Mouse (Mus musculus) stomach, postnatal 0 days (tissue): ENCODE measurements around the gene Ube2h.

Experiments
- CTCF ChIP-seq: IDR thresholded peaks from 2 replicates; pipeline ENCODE4 v1.5.1; 2016; ENCODE audit warnings: antibody characterized with exemption, low read depth, mild to moderate bottlenecking, moderate library complexity
- EP300 ChIP-seq: optimal IDR thresholded peaks from 2 replicates; pipeline ENCODE3; 2016; ENCODE audit warnings: antibody characterized with exemption

DNA sequence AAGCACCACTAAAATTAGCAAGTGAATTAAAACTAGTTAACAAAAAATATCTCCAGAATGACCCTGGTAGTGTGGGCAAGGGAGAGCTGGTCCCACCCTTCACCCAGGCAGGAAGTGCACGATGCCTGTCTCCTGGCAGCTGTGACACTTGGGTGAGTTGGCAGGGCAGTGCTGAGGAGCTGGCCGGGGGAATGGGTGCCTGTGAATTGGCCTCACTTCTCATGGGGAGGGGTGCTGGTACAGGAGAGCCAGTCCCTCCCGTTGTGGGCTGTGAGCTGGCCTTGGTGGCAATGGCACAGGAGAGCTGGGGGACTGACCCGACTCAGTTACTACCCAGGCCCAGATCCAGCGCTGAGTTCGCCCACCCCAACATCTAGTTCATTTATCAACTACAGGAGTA is 16.4 kb downstream of the Ube2h start:
- TF ChIP-seq CTCF (no peak), EP300 (no peak)
